Mouse (Mus musculus) ES-E14 (cell line): ENCODE results near the gene Tgfbr3.

Source experiments
- ZC3H11A ChIP-seq: IDR thresholded peaks from 2 replicates; pipeline ENCODE4 v1.6.1; 2012; ENCODE audit warnings: low read depth, mild to moderate bottlenecking, inconsistent platforms, low read length, borderline replicate concordance
- ZNF384 ChIP-seq: IDR thresholded peaks from 2 replicates; pipeline ENCODE4 v1.6.1; 2012; ENCODE audit warnings: low read depth, low read length, inconsistent platforms

DNA sequence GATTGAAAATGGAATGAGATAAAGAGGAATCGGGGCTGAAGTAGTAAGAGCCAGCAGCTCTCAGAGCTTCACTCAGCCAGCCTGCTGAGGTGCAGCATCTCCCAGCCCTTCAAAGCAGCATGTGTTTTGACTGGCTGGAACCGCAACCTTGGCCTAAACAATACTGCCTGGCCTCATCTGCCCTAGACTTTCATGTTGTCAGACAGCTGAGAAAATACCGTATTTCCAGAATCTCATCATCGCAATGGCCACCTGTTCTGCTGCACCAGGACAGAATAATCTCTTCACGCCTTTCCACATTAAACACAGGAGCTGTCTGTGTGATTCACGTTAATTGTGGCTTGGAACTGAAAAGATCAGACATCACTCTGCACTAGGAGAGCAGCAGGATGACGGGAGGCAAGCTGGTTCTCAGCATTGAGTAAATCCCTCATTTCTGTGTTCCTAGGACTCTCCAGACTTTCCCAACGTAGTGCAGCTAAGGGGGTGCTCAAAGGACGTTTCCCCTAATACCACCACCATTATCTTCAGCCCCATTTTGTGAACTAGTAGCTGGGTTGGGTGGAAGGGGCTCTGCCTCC is 145.1 kb downstream of the Tgfbr3 start:
- TF ChIP-seq ZNF384 (no peak), ZC3H11A (no peak)
